Mouse (Mus musculus) cortical plate, adult 2 months (tissue): ENCODE results near the gene Wdr25. TPM values are rescaled to one million over a fixed set of nuclear protein-coding genes. Genes with fewer than 3 reads are reported as not detected.

Experiments used
- H3K27ac ChIP-seq: fragments of 200-500 bp; 2 replicates; pipeline ENCODE4 v1.5.1; 2012; ENCODE audit warnings: low read length, control low read depth, inconsistent platforms; ENCODE audit not compliant: insufficient read depth
- H3K4me1 ChIP-seq: fragments of 200-500 bp; 2 replicates; pipeline ENCODE4 v1.6.1; 2011; ENCODE audit warnings: low read length; ENCODE audit not compliant: control insufficient read depth, insufficient read depth
- H3K4me3 ChIP-seq: fragments of 200-500 bp; 2 replicates; pipeline ENCODE4 v1.5.1; 2011; ENCODE audit warnings: mild to moderate bottlenecking, low read length, control low read depth; ENCODE audit not compliant: insufficient read depth
- CTCF ChIP-seq: fragments of 200-500 bp; IDR thresholded peaks from 2 replicates; pipeline ENCODE4 v1.5.1; 2011; ENCODE audit warnings: mild to moderate bottlenecking, control low read depth, low read length; ENCODE audit not compliant: insufficient read depth; ENCODE audit errors: extremely low read depth
- POLR2A ChIP-seq: fragments of 200-500 bp; IDR thresholded peaks from 2 replicates; pipeline ENCODE4 v1.6.1; 2011; ENCODE audit warnings: mild to moderate bottlenecking, low read length, control low read depth; ENCODE audit not compliant: insufficient read depth; ENCODE audit errors: extremely low read depth
- polyA plus RNA-seq: library from polyadenylated mRNA; depleted of rRNA; stranded (reverse); fragments of >200 nt; gene quantifications from 2 replicates; pipeline ENCODE4 v1.2.3, GENCODE M21; 2012

The Wdr25 gene
- polyA plus RNA-seq, 1 experiment = 13.6 TPM

DNA sequence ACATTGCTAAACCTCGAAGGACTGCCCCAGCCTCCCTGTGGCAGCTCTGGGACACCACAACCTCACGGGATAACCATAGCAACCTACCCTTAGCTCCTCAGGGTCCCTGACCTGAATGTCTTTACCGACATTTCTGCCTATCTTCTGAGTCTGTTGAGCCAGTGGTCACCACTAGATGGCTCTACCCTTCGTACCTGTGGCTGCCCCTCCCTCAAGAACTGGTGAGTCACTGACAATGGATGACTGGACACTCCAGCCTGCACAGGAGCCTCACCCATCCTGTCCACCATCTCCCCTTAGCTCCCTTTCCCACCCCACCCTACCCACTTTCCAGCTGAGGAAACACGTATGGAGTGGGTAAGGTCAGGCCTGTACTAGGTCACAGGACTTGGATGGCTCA is 151.1 kb downstream of the Wdr25 start:
- Histone ChIP-seq H3K27ac (no peak overlapping the region), H3K4me3 (no peak overlapping the region), H3K4me1 (no peaks in the 10 kb centered on the region)
- TF ChIP-seq POLR2A (no peak), CTCF (peak; percentile 49; the same call in 1 of the 2 replicates)

DNA sequence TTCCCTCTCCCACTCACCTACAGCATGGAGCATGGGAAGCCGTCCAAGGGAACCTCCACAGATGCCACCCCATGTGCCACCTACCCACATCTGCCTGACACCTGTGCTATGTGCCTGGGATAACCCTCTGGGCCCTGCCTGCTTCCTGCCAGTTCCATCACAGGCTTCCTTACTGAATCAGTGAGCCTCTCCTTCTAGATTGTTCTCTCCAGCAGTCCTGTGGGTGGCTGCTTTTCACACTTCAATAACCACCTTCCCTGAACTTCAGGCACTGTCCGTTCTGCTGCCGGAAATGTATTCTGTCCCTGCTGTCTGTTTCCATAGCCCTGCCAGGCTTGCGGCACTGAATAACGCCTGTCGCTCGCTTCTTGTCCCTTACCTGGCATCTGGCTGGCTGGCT is 152.2 kb downstream of the Wdr25 start:
- TF ChIP-seq POLR2A (no peak), CTCF (no peak)
- Histone ChIP-seq H3K4me1 (no peaks in the 10 kb centered on the region), H3K27ac (no peak overlapping the region), H3K4me3 (no peak overlapping the region)

DNA sequence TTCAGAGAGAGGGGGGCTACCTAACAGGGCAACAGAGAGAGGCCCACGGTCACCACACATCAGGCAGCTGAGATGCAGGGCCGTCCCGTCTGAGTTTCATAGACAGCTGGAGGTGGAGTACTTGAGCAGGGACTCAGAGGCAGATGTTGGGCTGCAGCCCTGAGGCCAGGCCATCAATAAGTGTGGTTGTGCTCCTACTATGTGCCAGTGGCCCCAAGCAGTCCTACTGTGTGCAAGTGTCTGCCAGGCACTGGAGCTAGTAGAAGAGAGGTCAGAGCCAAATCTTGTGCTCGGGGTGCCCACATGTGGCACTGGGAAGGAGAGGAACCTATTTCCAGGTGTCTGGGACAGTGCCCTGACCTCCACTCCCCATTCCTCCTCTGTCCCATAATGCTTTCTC is 156.5 kb downstream of the Wdr25 start:
- Histone ChIP-seq H3K27ac (no peak overlapping the region), H3K4me3 (no peak overlapping the region), H3K4me1 (no peaks in the 10 kb centered on the region)
- no peak for TF ChIP-seq POLR2A
- no peak for TF ChIP-seq CTCF

DNA sequence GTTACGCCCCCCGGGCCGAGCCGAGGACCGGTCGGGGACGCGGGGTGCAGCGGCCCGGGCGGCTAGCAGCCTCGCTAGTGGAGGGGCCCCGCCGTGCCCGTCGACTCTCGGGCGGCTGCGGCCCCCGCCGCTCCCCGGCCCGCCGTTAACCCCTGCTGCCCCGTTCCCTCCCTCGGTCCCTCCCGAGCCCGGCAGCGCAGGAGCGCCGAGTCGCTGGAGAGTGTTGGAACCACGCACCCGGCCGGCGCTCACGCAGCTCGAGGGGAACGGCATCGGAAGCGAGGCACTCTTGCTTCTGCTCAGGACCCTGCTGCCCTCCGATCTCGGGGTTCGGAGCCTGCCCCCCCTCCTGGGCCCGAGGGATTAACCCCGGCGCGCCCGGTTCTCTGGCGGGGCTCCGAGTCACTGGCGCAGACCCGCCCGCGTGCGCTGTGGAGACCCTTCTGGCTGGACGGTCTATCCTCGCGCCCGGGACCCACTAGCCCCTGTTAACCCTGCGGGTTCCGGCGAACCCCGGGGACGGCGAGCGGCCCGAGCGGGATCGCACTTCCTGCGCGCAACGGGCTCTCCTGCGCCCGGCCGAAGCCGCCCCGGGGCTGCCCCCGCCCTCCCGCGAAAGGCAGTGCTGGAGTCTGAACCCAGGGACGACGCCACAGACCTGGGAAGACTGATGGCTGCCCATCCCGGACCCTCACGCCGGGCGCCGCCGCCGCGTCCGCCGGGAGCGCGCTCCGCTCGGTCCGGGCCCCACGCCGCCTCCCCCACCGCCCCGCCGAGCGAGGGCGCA is 159.8 kb downstream of the Wdr25 start:
- Histone ChIP-seq H3K4me1 (peaks cover 2% of the 10 kb centered on the region; the same call in 1 of the 2 replicates), H3K4me3 (peak overlapping the region; percentile 39), H3K27ac (no peak overlapping the region)
- TF ChIP-seq POLR2A = no peak
- TF ChIP-seq CTCF = no peak

DNA sequence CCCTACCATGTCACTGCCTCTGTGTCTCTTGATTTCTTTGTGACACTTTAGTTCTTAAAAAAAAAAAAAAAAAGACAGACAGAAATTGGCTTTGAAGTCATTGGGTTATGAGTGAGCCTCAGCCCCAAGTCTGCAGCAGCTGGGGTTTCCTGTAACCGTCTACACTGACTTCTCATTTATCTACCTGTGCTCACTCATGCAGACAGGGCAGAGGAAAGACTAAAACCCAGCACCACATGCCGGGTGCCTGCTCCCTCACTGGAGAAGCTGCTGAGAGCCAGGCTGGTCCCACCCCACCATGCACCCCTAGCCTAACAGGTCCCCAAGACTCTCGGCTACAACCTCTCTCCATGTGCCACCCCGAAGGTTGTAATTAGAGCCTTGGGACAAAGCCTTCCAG is 164.3 kb downstream of the Wdr25 start:
- H3K27ac ChIP-seq = no peak overlapping the region
- H3K4me1 ChIP-seq = peaks cover 2% of the 10 kb centered on the region; the same call in 1 of the 2 replicates
- H3K4me3 ChIP-seq = no peak overlapping the region
- no peak for TF ChIP-seq CTCF

DNA sequence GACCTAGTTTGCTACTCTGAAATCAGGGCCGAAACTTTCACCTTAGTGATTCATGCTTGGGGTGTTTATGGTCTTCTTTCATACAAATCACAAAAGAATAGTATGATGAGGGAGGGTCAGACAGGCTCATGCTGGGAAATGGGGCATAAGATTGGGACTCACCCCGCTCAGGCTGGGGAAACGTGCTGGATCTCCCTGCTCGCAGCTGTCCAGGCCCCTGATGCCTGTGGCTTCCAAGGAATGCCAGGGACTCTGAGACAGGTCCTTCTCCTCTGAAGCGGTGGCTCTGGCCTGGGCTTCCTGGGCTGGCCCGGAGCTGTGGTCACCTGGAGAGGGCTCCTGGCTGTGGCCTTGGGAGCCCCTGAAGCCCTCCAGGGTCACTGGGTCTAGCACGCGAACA is 165.2 kb downstream of the Wdr25 start:
- no peak overlapping the region for H3K4me3 ChIP-seq
- H3K27ac ChIP-seq = no peak overlapping the region
- H3K4me1 ChIP-seq = peaks cover 2% of the 10 kb centered on the region; the same call in 1 of the 2 replicates
- TF ChIP-seq CTCF (no peak), POLR2A (no peak)

DNA sequence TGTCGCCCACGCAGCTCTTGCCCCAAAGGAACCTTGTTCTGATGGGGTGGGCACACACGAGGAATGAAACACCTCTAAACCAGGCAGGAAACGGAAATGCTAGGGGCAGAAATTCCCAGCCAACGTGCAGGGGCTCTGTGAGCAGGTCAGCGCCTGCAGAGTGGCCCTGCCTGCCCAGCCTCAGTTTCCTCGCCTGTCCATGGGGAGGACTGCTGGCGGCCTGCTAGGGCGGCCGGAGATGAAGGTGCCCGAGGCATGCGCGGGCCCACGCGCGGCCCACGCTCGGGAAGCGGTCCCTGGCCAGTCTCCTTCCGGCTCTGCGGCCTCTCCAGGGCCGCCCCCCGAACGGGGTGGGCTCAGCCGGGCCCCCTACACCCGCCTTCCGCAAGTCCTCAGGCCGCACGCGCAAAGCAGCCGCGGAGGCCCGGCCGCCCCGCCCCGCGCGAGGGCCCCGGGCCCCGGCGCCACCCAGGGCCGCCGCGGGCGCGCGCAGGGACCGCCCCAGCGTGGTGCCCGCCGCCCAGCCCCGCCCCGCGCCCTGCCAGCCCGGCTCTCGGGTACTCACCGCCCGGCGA is 174.2 kb downstream of the Wdr25 start:
- peak overlapping the region; percentile 50 for H3K4me3 ChIP-seq
- H3K4me1 ChIP-seq = no peaks in the 10 kb centered on the region
- TF ChIP-seq CTCF (no peak), POLR2A (no peak)
- H3K27ac ChIP-seq = no peak overlapping the region

DNA sequence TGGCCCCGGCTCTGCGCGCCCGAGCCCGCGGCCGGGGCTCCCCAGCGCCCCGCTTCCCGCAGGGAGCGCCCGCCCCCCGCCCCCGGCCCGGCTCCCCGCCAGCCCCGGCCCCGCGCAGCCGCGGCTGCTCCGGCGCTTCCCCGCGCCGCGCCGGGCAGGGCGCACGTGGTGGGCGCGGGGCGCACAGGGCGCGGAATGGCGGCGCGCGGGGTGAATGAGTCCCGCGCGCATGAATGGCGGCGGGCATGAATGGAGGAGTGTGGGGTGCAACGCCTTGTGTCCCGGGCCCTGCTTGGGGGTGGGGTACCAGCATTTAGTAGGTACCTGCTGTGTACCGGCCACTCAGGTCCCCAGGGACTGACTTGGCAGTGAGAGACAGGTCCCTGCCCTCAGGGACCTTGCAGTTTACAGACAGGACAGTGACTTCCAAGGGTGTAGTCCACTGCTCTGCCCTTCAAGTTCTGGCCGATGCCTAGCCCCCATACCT is 174.8 kb downstream of the Wdr25 start, which contains the start of gene Begain:
Gene Begain, minus strand, starts transcription at position 51 of the 487 bp plus-strand sequence.
- H3K4me3 ChIP-seq = peak within 1 kb of the TSS; percentile 50
- no peak within 1 kb of the TSS for H3K27ac ChIP-seq
- no peak for TF ChIP-seq CTCF
- no peak for TF ChIP-seq POLR2A
- no peaks in the 10 kb centered on the region for H3K4me1 ChIP-seq

DNA sequence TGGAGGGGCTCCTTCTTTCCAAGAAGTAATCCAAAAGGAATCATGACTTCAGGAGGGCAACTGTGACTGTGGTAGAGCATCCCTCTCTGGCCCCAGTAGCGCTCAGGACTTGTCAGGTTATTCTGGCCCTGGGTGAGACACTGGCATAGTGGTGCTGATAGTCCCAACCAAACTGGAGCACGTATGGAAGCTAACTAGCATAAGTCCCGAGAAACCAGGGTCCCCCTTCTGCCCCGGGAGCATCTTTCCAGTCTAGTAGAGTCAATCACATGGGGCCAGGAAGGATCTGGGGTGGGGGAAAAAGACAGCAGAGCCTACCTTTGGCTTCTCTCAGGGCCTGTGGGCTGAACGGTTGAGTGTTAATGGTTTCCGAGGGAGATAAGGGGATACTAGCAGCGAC is 175.3 kb downstream of the Wdr25 start:
- TF ChIP-seq CTCF (no peak), POLR2A (no peak)
- Histone ChIP-seq H3K4me1 (no peaks in the 10 kb centered on the region), H3K4me3 (peak overlapping the region; percentile 50), H3K27ac (no peak overlapping the region)

DNA sequence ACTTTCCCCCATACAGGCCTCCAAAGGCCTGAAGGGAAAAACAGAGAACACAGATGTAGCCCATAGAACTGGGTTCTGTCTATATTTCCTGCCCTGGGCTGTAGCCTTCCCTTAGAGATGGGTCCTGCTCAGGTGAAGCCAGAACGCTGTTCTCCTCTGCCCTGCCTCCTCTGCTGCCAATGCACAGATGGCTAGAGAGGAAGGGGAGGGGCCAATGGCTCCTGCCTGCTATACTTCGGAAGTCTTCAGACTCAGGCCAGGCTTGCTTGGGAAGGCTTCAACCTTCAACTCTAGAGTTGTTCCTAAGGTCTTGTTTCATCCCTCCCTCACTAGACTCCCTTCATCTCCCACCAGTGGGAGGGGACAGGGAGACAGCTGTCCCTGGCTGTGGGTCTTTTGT is 176.3 kb downstream of the Wdr25 start:
- Histone ChIP-seq H3K4me1 (no peaks in the 10 kb centered on the region), H3K4me3 (no peak overlapping the region), H3K27ac (no peak overlapping the region)
- TF ChIP-seq POLR2A (no peak), CTCF (no peak)
